Mouse (Mus musculus) forelimb bud, embryonic 11.5 days (tissue): ENCODE results near the gene Gm5640.
"Not testable (repeated sequence)": the region's sequence is repeated elsewhere in the genome, so short reads cannot be mapped to it uniquely, and the experiment has no call there.

ENCODE experiments used
- DNase-seq: peaks from one replicate; pipeline ENCODE4 v3.0.0-alpha.2; 2012; ENCODE audit warnings: low read depth, low spot score

Gm5640 gene

GRCm38 (mm10) chrX:74645466-74646323 lies at the start of gene Gm5640:
TSS of gene Gm5640 (minus strand) at chrX:74645635.
- DNase-seq, result not testable (repeated sequence)

GRCm38 (mm10) chrX:74646393-74646792 lies 958 bp upstream of the Gm5640 start:
- not testable (repeated sequence) for DNase-seq

- no peak for DNase-seq
Measured at GRCm38 (mm10) chrX:74592379-74592778, 53.1 kb downstream of the Gm5640 start, which contains the start of gene Olfr1325. TSS of gene Olfr1325 (plus strand) at chrX:74592679.
